Mouse (Mus musculus) small intestine, adult 2 months (tissue): ENCODE data around the gene Lmo1.

Experiments used
- CTCF ChIP-seq: fragments of 200-500 bp; IDR thresholded peaks from 2 replicates; pipeline ENCODE4 v1.5.1; 2012; ENCODE audit warnings: low read depth, mild to moderate bottlenecking, control low read depth, inconsistent platforms, low read length, moderate library complexity, mixed read lengths; ENCODE audit not compliant: insufficient replicate concordance, insufficient read length; ENCODE audit errors: extremely low read depth
- POLR2A ChIP-seq: fragments of 200-500 bp; IDR thresholded peaks from 2 replicates; pipeline ENCODE4 v1.6.1; 2012; ENCODE audit warnings: low read depth, mild to moderate bottlenecking, control low read depth, inconsistent platforms, low read length, moderate library complexity

DNA sequence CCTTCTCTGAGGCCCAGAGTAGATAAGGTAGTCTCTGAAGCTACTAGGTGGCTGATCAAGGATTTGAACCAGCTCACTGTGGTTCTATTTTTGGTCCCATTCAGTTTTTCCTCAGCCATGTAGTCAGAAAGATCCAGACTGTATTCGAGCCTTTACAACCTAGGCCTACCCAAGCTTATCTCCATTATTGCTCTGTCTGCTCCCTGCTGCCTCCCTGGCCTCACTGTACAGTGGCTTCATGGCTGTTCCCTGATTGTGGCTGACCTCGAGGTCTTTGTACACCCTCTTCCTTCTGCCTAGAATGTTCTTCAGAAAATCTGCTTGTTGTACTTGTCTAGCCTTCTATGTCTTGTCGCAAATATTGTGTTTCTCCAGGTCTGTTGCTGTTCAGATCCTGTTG is 25.6 kb upstream of the Lmo1 start:
- TF ChIP-seq CTCF (no peak), POLR2A (no peak)
